Mouse (Mus musculus): ENCODE results near the gene Prl2c2. TPM values are rescaled to one million over a fixed set of nuclear protein-coding genes. Genes with fewer than 3 reads are reported as not detected.
"Not testable (repeated sequence)": the region's sequence is repeated elsewhere in the genome, so short reads cannot be mapped to it uniquely, and the experiment has no call there.

The Prl2c2 gene
- polyA plus RNA-seq (2015; fragmentation: Nextera tagmentation; extraction: Ambion mirVana) = 0.63 and 0.74 TPM in 2 replicates

DNA sequence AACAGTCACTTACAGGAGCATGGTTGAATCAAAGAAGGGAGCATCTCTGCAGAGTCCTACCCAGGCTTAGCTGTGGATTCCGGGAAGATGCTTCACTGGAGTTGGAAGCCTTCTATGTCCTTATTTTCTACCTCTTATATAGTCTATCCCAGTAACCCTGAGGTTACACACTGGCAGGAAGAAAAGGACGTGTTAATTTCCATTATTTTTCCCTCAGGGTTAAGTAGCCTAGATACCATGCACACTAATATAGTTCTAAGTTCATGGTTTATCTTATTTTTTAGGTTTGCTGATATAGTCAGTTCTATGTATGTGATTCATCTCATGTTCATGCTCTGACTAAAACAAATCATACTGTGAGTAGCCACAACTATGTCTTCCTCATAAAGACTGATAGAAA is at the start of gene Prl2c2:
Gene Prl2c2 (minus strand): TSS at position 101 of the 400 bp plus-strand sequence.
- not testable (repeated sequence) for H3K27ac ChIP-seq; H3K36me3 ChIP-seq; H3K27me3 ChIP-seq (replicated peaks); H3K9me3 ChIP-seq; H3K4me3 ChIP-seq (replicated peaks); H3K4me2 ChIP-seq; H3K4me1 ChIP-seq; ATAC-seq (ENCODE audit: insufficient read depth, low FRiP score, low read depth); H3K9ac ChIP-seq
- WGBS = 56% methylated on average over 2 of the region's 2 CpGs

DNA sequence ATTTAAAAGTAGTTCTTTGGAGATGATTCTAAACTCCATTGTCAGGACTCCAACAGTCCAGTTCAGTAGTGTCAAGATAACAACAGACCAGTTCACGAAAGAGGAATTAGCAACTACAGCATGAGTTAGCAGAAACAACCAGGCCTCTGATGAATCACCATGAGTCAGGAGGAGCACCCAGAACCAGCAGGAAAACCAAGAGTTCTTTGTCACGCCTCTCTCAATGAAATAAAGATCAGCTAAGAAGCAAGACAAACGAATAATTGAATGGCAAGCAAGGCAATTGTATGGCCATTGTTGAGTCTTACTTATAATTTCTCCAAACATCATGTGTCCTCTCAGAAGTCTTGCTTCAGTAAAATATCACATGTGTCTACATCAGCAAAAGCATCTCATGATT is 20.7 kb upstream of the Prl2c2 start:
- H3K27ac ChIP-seq; H3K27me3 ChIP-seq (replicated peaks); H3K4me3 ChIP-seq (replicated peaks); ATAC-seq (ENCODE audit: insufficient read depth, low FRiP score, low read depth); H3K9me3 ChIP-seq; H3K9ac ChIP-seq; H3K4me1 ChIP-seq; H3K36me3 ChIP-seq; H3K4me2 ChIP-seq: not testable (repeated sequence)
- 68% methylated on average over 3 of the region's 3 CpGs for WGBS

DNA sequence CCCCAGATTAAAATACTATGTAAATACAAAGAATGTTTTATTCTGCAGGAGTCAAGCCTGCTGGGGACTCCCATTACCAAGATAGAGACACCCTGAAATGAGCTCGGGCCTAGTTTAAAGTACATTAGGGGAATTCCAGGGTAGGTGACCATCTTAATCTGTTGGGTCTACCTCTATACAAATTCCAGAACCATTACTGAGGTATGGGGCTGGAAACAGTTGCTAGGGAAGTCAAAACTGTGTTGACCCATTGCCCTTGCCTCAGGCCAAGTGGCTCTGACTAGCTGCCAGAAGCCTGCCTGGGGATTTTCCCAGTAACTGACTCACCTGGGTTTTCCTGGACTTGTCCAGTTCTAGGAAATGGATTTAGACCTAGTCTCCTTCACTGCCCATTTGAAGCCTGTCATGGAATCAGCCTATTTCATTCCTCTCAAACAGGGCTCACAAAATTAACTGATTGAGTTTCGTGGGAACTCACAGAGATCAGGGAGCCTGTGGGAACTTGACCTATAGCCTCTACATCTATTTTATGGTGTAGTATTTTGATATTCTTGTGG is 8.9 kb upstream of the Prl2c2 start:
- not testable (repeated sequence) for H3K27me3 ChIP-seq (replicated peaks); H3K4me1 ChIP-seq; H3K4me2 ChIP-seq; H3K9me3 ChIP-seq; ATAC-seq (ENCODE audit: insufficient read depth, low FRiP score, low read depth); H3K36me3 ChIP-seq; H3K27ac ChIP-seq; H3K9ac ChIP-seq; H3K4me3 ChIP-seq (replicated peaks)
- 79% methylated on average over 2 of the region's 2 CpGs for WGBS

Other genes starting within 250 kb of the Prl2c2 start
- 0.39 TPM in 1 of 2 replicates, not detected in the other for gene Prl2c3, start 205.3 kb downstream of the Prl2c2 start, polyA plus RNA-seq (2015; fragmentation: Nextera tagmentation; extraction: Ambion mirVana)
- gene Prl2c5, start 177.3 kb upstream of the Prl2c2 start, polyA plus RNA-seq (2015; fragmentation: Nextera tagmentation; extraction: Ambion mirVana) = not detected in 2 replicates